Mouse (Mus musculus) neural tube, embryonic 11.5 days (tissue): ENCODE data around the gene Atg4c. TPM values are rescaled to one million over a fixed set of nuclear protein-coding genes. Genes with fewer than 3 reads are reported as not detected.

ENCODE experiments used
- ATAC-seq: fragments of 200-750 bp; cut with Nextera tagmentation; 2 replicates; pipeline ENCODE4 v1.8.0; 2017; ENCODE audit warnings: moderate number of reproducible peaks, mild to moderate bottlenecking, moderate TSS enrichment, moderate library complexity; ENCODE audit not compliant: insufficient read depth, low FRiP score, low TSS enrichment
- DNase-seq: peaks from one replicate; pipeline ENCODE4 v3.0.0-alpha.2; 2015; ENCODE audit warnings: low spot score
- H3K27ac ChIP-seq: fragments of 300-500 bp; sonication (generic); 2 replicates; pipeline ENCODE4 v1.5.1; 2014; ENCODE audit warnings: low read depth, mild to moderate bottlenecking, low read length
- H3K27me3 ChIP-seq: fragments of 300-500 bp; sonication (generic); 2 replicates; pipeline ENCODE4 v1.6.1; 2014; ENCODE audit warnings: mild to moderate bottlenecking, low read length, mixed read lengths; ENCODE audit not compliant: control insufficient read depth, insufficient read depth
- H3K36me3 ChIP-seq: fragments of 300-500 bp; sonication (generic); 2 replicates; pipeline ENCODE4 v1.6.1; 2014; ENCODE audit warnings: mild to moderate bottlenecking, low read length, moderate library complexity, mixed read lengths; ENCODE audit not compliant: control insufficient read depth, insufficient read depth
- H3K4me1 ChIP-seq: fragments of 300-500 bp; sonication (generic); 2 replicates; pipeline ENCODE4 v1.6.1; 2014; ENCODE audit warnings: low read length, mixed read lengths; ENCODE audit not compliant: control insufficient read depth, insufficient read depth
- H3K4me2 ChIP-seq: fragments of 300-500 bp; sonication (generic); 2 replicates; pipeline ENCODE4 v1.6.1; 2014; ENCODE audit warnings: low read depth, mild to moderate bottlenecking, moderate library complexity
- H3K4me3 ChIP-seq: fragments of 300-500 bp; sonication (generic); 2 replicates; pipeline ENCODE4 v1.5.1; 2014; ENCODE audit warnings: low read depth, low read length
- H3K9ac ChIP-seq: fragments of 300-500 bp; sonication (generic); 2 replicates; pipeline ENCODE4 v1.6.1; 2014; ENCODE audit warnings: mild to moderate bottlenecking, low read length
- H3K9me3 ChIP-seq: fragments of 300-500 bp; sonication (generic); 2 replicates; pipeline ENCODE4 v1.6.1; 2016; ENCODE audit warnings: low read length; ENCODE audit not compliant: control insufficient read depth
- WGBS: fragments of 180-500 bp; shearing (Covaris S2); extraction: QIAGEN DNeasy Blood & Tissue Kit; methylation state at CpG from one replicate; pipeline ENCODE4 v1.1.7; 2014; 5-methylcytosine and 5-hydroxymethylcytosine counted together
- polyA plus RNA-seq: library from polyadenylated mRNA; unstranded; fragments of >200 nt; fragmentation: Nextera tagmentation; extraction: Ambion mirVana; gene quantifications from 2 replicates; pipeline ENCODE4 v1.2.1, GENCODE M21; 2014

The Atg4c gene
- polyA plus RNA-seq, 1 experiment from 2014 or later, result 14.7 TPM

DNA sequence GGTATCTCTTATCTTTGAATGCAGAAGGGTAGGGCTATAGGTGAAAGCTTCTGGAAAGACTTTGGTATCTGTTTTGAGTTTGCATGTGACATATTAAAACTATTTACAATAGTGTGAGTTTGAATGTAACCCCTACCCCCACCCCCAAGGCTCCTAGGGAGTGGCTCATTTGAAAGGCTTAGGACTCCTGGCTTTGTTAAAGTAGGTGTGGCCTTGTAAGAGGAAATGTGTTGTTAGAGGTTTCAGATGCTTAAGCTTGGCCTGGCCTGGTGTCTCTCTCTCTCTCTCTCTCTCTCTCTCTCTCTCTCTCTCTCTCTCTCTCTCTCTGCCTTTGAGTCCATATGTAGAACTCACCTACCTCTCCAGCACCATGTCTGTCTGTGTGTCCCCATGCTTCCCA lies 5.0 kb downstream of the Atg4c start:
- H3K4me1 ChIP-seq, result no peaks in the 10 kb centered on the region
- H3K27ac ChIP-seq, result no peak overlapping the region
- no peak for DNase-seq
- H3K4me3 ChIP-seq, result no peak overlapping the region
- no peaks in the 10 kb centered on the region for H3K9me3 ChIP-seq
- no peaks in the 10 kb centered on the region for H3K27me3 ChIP-seq
- H3K36me3 ChIP-seq, result no peaks in the 10 kb centered on the region
- no peak overlapping the region for H3K9ac ChIP-seq
- H3K4me2 ChIP-seq, result no peak overlapping the region
- no peak for ATAC-seq

DNA sequence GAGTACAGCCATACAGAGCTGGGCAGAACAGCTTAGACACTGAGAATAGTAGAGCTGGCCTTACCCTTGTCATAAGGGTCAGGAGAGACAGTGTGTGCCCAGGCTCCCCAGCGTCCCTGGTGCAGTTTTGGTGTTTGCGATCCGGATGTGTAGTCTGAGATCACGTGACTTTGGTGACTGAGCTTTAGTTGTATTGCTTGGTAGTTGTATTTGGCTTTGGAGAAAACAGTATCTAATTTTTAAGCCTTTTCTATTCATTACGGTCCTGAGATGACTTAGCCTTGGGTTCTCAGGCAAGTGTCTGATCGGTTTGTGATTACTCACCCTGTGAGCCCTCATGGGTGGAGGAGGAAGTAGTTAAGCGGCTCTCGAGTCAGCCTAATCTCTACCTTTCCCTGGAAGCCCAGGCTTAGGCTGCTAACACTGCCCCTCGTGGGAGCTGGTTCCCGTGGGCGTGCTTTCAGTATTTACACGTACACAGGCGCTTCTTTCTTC lies 6.1 kb downstream of the Atg4c start:
- Histone ChIP-seq H3K4me2 (no peak overlapping the region), H3K4me3 (no peak overlapping the region), H3K9me3 (no peaks in the 10 kb centered on the region), H3K9ac (no peak overlapping the region), H3K27me3 (no peaks in the 10 kb centered on the region), H3K36me3 (no peaks in the 10 kb centered on the region), H3K4me1 (no peaks in the 10 kb centered on the region), H3K27ac (no peak overlapping the region)
- WGBS, result 81% methylated on average over 13 of the region's 13 CpGs
- no peak for DNase-seq
- ATAC-seq, result no peak

DNA sequence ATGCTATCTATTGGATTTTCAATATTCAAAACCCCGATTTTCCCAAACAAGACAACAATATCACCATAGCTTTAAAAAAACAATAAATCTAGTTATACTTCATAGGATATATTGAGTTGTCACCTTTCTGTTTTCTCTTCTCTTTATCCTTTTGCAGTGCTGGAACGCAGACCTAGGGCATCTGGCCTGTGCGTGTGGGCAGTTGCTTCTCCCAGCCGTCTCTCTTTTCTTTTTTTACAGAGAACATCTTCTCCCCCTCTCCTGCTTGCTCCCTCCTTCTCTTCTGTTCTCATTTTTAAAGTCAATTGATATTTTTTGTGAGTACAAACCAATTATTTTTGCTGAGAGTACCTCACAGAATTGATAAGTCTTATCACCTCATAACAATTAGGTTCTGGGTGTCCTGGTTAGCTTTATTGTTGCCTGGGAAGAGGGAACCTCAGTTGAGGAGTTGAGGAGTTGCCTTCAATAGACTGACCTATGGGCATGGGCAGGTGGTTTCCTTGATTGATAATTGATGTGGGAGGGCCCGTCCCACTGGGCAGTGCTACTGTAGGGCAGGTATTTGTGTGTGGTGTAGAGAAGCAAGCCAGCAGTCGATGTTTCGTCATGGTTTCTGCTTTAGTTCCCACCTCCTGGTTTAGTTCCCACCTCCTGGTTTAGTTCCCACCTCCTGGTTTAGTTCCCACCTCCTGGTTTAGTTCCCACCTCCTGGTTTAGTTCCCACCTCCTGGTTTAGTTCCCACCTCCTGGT lies 6.8 kb downstream of the Atg4c start:
- Histone ChIP-seq H3K4me3 (no peak overlapping the region), H3K36me3 (no peaks in the 10 kb centered on the region), H3K27ac (no peak overlapping the region), H3K9me3 (no peaks in the 10 kb centered on the region), H3K27me3 (no peaks in the 10 kb centered on the region), H3K9ac (no peak overlapping the region), H3K4me2 (no peak overlapping the region), H3K4me1 (no peaks in the 10 kb centered on the region)
- ATAC-seq, result no peak
- WGBS, result 87% methylated on average over 7 of the region's 7 CpGs
- DNase-seq, result no peak

- H3K4me3 ChIP-seq, result no peak overlapping the region
- no peak for ATAC-seq
- no peaks in the 10 kb centered on the region for H3K9me3 ChIP-seq
- H3K36me3 ChIP-seq, result no peaks in the 10 kb centered on the region
- H3K9ac ChIP-seq, result no peak overlapping the region
- H3K27ac ChIP-seq, result no peak overlapping the region
- WGBS, result 91% methylated on average over 6 of the region's 6 CpGs
- no peaks in the 10 kb centered on the region for H3K27me3 ChIP-seq
- H3K4me2 ChIP-seq, result no peak overlapping the region
- DNase-seq, result no peak
- no peaks in the 10 kb centered on the region for H3K4me1 ChIP-seq
These were observed 12.0 kb downstream of the Atg4c start for GRCm38 (mm10) chr4:99205773-99206172.

DNA sequence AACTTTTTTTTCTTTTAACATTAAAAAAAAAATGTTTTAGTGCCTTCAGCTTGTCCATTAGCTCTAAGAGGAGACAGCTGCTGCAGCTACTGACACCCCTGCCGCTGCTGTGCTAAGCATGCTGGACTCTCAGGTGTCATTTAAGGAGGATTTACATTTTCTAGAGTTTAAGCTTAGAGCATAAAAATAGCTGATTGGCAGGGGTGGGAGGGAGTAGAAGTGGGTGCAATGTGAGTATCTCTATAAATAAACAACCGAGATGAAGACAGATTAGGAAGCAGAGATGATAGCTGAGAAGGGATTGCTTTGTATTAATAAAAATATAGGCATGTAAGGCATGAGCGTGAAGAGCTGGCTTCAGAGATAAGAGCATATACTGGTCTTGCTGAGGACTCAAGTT lies 12.6 kb downstream of the Atg4c start:
- Histone ChIP-seq H3K9ac (no peak overlapping the region), H3K4me2 (no peak overlapping the region), H3K9me3 (no peaks in the 10 kb centered on the region), H3K4me3 (no peak overlapping the region), H3K27ac (no peak overlapping the region), H3K36me3 (no peaks in the 10 kb centered on the region), H3K27me3 (no peaks in the 10 kb centered on the region), H3K4me1 (no peaks in the 10 kb centered on the region)
- WGBS, result 77% methylated on average over 3 of the region's 3 CpGs
- DNase-seq, result no peak
- ATAC-seq, result no peak

DNA sequence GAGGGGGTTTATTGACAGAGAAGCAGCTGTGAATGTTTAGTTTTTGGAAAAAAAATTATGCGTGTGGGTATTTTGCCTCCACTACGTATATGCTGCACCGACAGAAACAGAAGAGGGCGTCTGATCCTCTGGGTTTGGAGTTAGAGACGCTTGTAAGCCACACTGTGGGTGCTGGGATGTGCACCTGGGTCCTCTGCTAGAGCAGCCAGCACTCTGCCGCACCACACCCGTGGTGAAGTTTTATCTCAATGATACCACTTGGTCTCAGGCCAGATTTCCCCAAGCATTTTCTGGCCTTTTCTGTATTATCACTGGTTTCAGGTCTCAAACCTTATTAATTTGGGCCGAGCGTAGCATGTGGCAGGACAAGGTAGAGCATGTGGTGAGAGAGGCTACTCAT lies 16.4 kb downstream of the Atg4c start:
- H3K27ac ChIP-seq, result no peak overlapping the region
- H3K4me2 ChIP-seq, result no peak overlapping the region
- DNase-seq (no peak), ATAC-seq (no peak)
- H3K4me1 ChIP-seq, result no peaks in the 10 kb centered on the region
- H3K9me3 ChIP-seq, result no peaks in the 10 kb centered on the region
- H3K9ac ChIP-seq, result no peak overlapping the region
- H3K27me3 ChIP-seq, result no peaks in the 10 kb centered on the region
- 92% methylated on average over 9 of the region's 9 CpGs for WGBS
- no peak overlapping the region for H3K4me3 ChIP-seq
- H3K36me3 ChIP-seq, result no peaks in the 10 kb centered on the region

- Histone ChIP-seq H3K36me3 (no peaks in the 10 kb centered on the region), H3K9me3 (no peaks in the 10 kb centered on the region), H3K4me2 (no peak overlapping the region), H3K9ac (no peak overlapping the region), H3K27ac (no peak overlapping the region), H3K27me3 (no peaks in the 10 kb centered on the region), H3K4me1 (no peaks in the 10 kb centered on the region), H3K4me3 (no peak overlapping the region)
- no peak for DNase-seq
- ATAC-seq, result no peak
- 83% methylated on average over 8 of the region's 8 CpGs for WGBS
These were observed 17.9 kb downstream of the Atg4c start for GRCm38 (mm10) chr4:99211606-99212005.

- no peak overlapping the region for H3K4me2 ChIP-seq
- WGBS, result 86% methylated on average over 4 of the region's 4 CpGs
- H3K36me3 ChIP-seq, result no peaks in the 10 kb centered on the region
- no peaks in the 10 kb centered on the region for H3K9me3 ChIP-seq
- no peak for DNase-seq
- no peak for ATAC-seq
- H3K4me1 ChIP-seq, result no peaks in the 10 kb centered on the region
- H3K27me3 ChIP-seq, result no peaks in the 10 kb centered on the region
- H3K4me3 ChIP-seq, result no peak overlapping the region
- no peak overlapping the region for H3K27ac ChIP-seq
- H3K9ac ChIP-seq, result no peak overlapping the region
These were observed 19.4 kb downstream of the Atg4c start for GRCm38 (mm10) chr4:99213123-99213522.

DNA sequence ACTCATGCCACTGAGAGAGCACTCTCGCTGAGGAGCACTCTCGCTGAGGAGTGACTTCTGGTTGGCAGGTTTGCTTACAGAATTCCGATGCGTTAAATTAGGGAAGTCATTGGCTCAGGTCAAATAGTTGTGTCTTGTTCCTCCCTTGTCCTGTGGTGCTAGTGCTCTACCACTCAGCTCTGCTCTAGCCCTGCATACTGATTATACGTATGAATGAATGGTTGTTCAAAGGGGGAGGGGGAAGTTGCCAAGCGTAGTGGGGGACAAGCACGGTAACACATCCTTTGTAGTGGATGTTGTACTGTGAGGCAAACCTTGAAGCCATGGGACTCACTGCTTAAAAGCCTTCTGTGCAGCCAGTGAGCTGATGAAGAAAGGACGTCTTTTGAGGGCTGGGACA lies 28.5 kb downstream of the Atg4c start:
- H3K27ac ChIP-seq, result no peak overlapping the region
- WGBS, result 84% methylated on average over 8 of the region's 8 CpGs
- no peaks in the 10 kb centered on the region for H3K36me3 ChIP-seq
- H3K9ac ChIP-seq, result no peak overlapping the region
- H3K4me3 ChIP-seq, result no peak overlapping the region
- no peaks in the 10 kb centered on the region for H3K27me3 ChIP-seq
- no peaks in the 10 kb centered on the region for H3K9me3 ChIP-seq
- H3K4me1 ChIP-seq, result no peaks in the 10 kb centered on the region
- ATAC-seq (no peak), DNase-seq (no peak)
- no peak overlapping the region for H3K4me2 ChIP-seq
